Mouse (Mus musculus): Measurements from ENCODE around the gene Itga3.

GRCm38 (mm10) chr11:95032945-95033344 lies 43.7 kb downstream of the Itga3 start:
- TF ChIP-seq POLR2A (IDR thresholded peaks at IDR 0.05; ENCODE audit: borderline replicate concordance, insufficient read depth, low read length), result no peak
- TF ChIP-seq CTCF (IDR thresholded peaks at IDR 0.05; ENCODE audit: borderline replicate concordance, insufficient read depth, low read depth, low read length), result no peak

All from cerebellum, adult 2 months (tissue).